Mouse (Mus musculus): ENCODE measurements around the gene Tmem131l.

GRCm38 (mm10) chr3:84075516-84075915, 35.5 kb upstream of the Tmem131l start:
- no peak for TF ChIP-seq SIN3A (IDR thresholded peaks at IDR 0.05; ENCODE audit: low read length)
- no peak for TF ChIP-seq POLR2AphosphoS2 (IDR thresholded peaks at IDR 0.05; ENCODE audit: low read length)
- no peak for TF ChIP-seq ZC3H11A (IDR thresholded peaks at IDR 0.05; ENCODE audit: low read depth, low read length)
- no peak for TF ChIP-seq KAT2A (conservative IDR thresholded peaks at IDR 0.05; ENCODE audit: low read depth, low read length)
- no peak for TF ChIP-seq CTCF (IDR thresholded peaks at IDR 0.05 in 2 of 3, conservative IDR thresholded peaks at IDR 0.05 in 1 of 3; ENCODE audit: control insufficient read depth in 1 of 3, insufficient read depth in 1 of 3, low read depth in 2 of 3, low read length in 3 of 3, poor library complexity in 1 of 3, severe bottlenecking in 1 of 3)
- TF ChIP-seq CHD1 (IDR thresholded peaks at IDR 0.05; ENCODE audit: low read depth, low read length) = no peak
- TF ChIP-seq USF2 (IDR thresholded peaks at IDR 0.05; ENCODE audit: borderline replicate concordance in 1 of 2, insufficient read depth in 1 of 2, low read depth in 1 of 2, low read length in 2 of 2) = no peak
- no peak for TF ChIP-seq JUND (IDR thresholded peaks at IDR 0.05; ENCODE audit: low read depth, low read length)
- TF ChIP-seq MEF2A (IDR thresholded peaks at IDR 0.05; ENCODE audit: extremely low read depth, insufficient replicate concordance, low read depth, low read length, poor library complexity, severe bottlenecking) = no peak
- TF ChIP-seq POLR2AphosphoS5 (IDR thresholded peaks at IDR 0.05; ENCODE audit: borderline replicate concordance, low read depth, low read length) = no peak
- no peak for TF ChIP-seq USF1 (IDR thresholded peaks at IDR 0.05; ENCODE audit: low read depth, low read length)
- no peak for TF ChIP-seq E2F4 (IDR thresholded peaks at IDR 0.05; ENCODE audit: borderline replicate concordance, low read depth, low read length)
- no peak for TF ChIP-seq GABPA (IDR thresholded peaks at IDR 0.05; ENCODE audit: low read depth, low read length)
- no peak for TF ChIP-seq EP300 (IDR thresholded peaks at IDR 0.05; ENCODE audit: low read depth in 1 of 2, low read length in 2 of 2)

Data from MEL (cell line).